Mouse (Mus musculus) megakaryocyte, embryonic 14.5 days (primary cell): ENCODE data around the gene Adpgk. TPM values are rescaled to one million over a fixed set of nuclear protein-coding genes. Genes with fewer than 3 reads are reported as not detected.

Experiments
- H3K27me3 ChIP-seq: replicated peaks from 2 replicates; pipeline ENCODE3; 2012; ENCODE audit warnings: inconsistent platforms
- H3K36me3 ChIP-seq: replicated peaks from 2 replicates; pipeline ENCODE3; 2012; ENCODE audit warnings: low read length, inconsistent platforms, mixed read lengths
- H3K4me1 ChIP-seq: 2 replicates; pipeline ENCODE4 v1.6.1; 2012; ENCODE audit warnings: inconsistent platforms
- H3K4me3 ChIP-seq: replicated peaks from 2 replicates; pipeline ENCODE3; 2012; ENCODE audit warnings: moderate library complexity, mild to moderate bottlenecking, inconsistent platforms
- H3K9me3 ChIP-seq: 2 replicates; pipeline ENCODE4 v1.6.1; 2012; ENCODE audit warnings: inconsistent platforms
- FLI1 ChIP-seq: IDR thresholded peaks from 2 replicates; pipeline ENCODE4 v1.6.1; 2012; ENCODE audit warnings: low read length, inconsistent platforms, mixed read lengths
- GATA1 ChIP-seq: IDR thresholded peaks from 3 replicates; pipeline ENCODE4 v1.6.1; 2012; ENCODE audit warnings: mixed read lengths, low read length, inconsistent platforms, borderline replicate concordance
- polyA plus RNA-seq: library from polyadenylated mRNA; stranded (reverse); fragments of >175 nt; gene quantifications from 2 replicates; pipeline ENCODE4 v1.2.3, GENCODE M21; 2012; ENCODE audit warnings: low replicate concordance; ENCODE audit not compliant: insufficient read depth

Gene Adpgk
- polyA plus RNA-seq, 1 experiment, result 2.0 TPM

DNA sequence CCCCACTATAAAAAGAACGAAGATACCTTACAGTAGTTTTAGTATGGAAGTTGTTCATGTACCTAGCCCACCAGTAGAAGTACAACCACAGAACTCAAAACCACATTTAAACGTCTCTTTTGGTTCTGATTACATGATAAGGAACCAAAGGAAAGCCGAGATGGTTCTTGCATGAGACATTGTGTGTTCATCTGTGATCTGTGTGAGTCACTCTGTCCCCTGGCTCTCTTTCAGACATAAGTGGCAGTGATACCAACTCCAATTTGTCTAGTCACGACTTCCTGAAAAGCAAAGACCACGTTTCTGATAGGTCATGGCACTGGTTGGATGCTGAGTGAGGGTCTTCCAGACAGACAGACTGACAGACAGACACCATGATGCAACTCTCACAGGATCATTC is 77.9 kb downstream of the Adpgk start:
- Histone ChIP-seq H3K4me1 (no peaks in the 10 kb centered on the region), H3K9me3 (peaks cover 32% of the 10 kb centered on the region), H3K27me3 (no peaks in the 10 kb centered on the region), H3K36me3 (no peaks in the 10 kb centered on the region), H3K4me3 (no peak overlapping the region)
- TF ChIP-seq FLI1 (no peak), GATA1 (no peak)

DNA sequence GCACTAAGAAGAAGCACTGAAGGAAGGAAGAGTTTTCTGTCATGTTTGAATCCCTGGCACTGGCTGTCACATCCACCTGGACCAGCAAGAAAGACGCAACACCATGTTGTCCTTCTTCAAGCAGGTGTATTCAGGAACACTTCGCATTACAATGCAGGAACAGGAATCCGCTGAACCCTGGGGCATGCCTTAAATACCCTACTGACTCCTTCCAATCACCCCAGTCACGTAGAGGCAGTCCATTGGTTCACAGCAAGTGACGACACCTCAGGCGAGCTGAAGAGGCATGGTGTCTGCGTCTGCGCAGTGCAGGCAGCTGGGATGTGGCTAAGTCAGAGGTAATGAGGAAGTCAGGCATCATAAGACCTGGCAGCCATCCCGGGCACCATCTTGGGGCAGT is 78.3 kb downstream of the Adpgk start:
- no peak for TF ChIP-seq FLI1
- Histone ChIP-seq H3K4me3 (peak overlapping the region; percentile 14), H3K4me1 (no peaks in the 10 kb centered on the region), H3K27me3 (no peaks in the 10 kb centered on the region), H3K9me3 (peaks cover 36% of the 10 kb centered on the region), H3K36me3 (no peaks in the 10 kb centered on the region)

Other genes starting within 250 kb of the Adpgk start
- 0.59 and 2.0 TPM in 2 replicates for gene Bbs4, start 62.0 kb downstream of the Adpgk start, polyA plus RNA-seq
- 15.7 and 16.8 TPM in 2 replicates for gene Arih1, start 195.1 kb downstream of the Adpgk start, polyA plus RNA-seq
- gene Hexa, start 248.0 kb downstream of the Adpgk start, polyA plus RNA-seq, result 125 and 176 TPM in 2 replicates
- 0.11 TPM in 1 of 2 replicates, not detected in the other for gene Tmem202, start 248.3 kb downstream of the Adpgk start, polyA plus RNA-seq